Mouse (Mus musculus): ENCODE measurements around the gene Dbndd2.

- TF ChIP-seq CTCF (IDR thresholded peaks at IDR 0.05; ENCODE audit: low read depth, low read length) (no peak), POLR2A (IDR thresholded peaks at IDR 0.05; ENCODE audit: extremely low read depth, insufficient read depth, low read length) (no peak)
These were observed at the start of gene Dbndd2 for GRCm38 (mm10) chr2:164485681-164486257.

Measured in liver, adult 2 months (tissue).